Mouse (Mus musculus) forebrain, postnatal 0 days (tissue): Measurements from ENCODE around the gene Slc9a5. TPM values are rescaled to one million over a fixed set of nuclear protein-coding genes. Genes with fewer than 3 reads are reported as not detected.

Experiments
- ATAC-seq: fragments of 200-750 bp; cut with Nextera tagmentation; 2 replicates; pipeline ENCODE4 v1.8.0; 2017; ENCODE audit warnings: mild to moderate bottlenecking, moderate library complexity
- DNase-seq: peaks from one replicate; pipeline ENCODE4 v3.0.0-alpha.2; 2015
- H3K27ac ChIP-seq: fragments of 300-500 bp; sonication (generic); 2 replicates; pipeline ENCODE4 v1.5.1; 2014; ENCODE audit warnings: low read depth, mild to moderate bottlenecking, antibody characterized with exemption, low read length, moderate library complexity, mixed read lengths
- H3K27me3 ChIP-seq: fragments of 300-500 bp; sonication (generic); 2 replicates; pipeline ENCODE4 v1.6.1; 2014; ENCODE audit warnings: mild to moderate bottlenecking, low read length, mixed read lengths; ENCODE audit not compliant: insufficient read depth
- H3K36me3 ChIP-seq: fragments of 300-500 bp; sonication (generic); 2 replicates; pipeline ENCODE4 v1.6.1; 2014; ENCODE audit warnings: mild to moderate bottlenecking, moderate library complexity; ENCODE audit not compliant: insufficient read depth
- H3K4me1 ChIP-seq: fragments of 300-500 bp; sonication (generic); 2 replicates; pipeline ENCODE4 v1.6.1; 2014; ENCODE audit warnings: antibody characterized with exemption; ENCODE audit not compliant: insufficient read depth
- H3K4me2 ChIP-seq: fragments of 300-500 bp; sonication (generic); 2 replicates; pipeline ENCODE4 v1.6.1; 2014; ENCODE audit warnings: low read depth, mild to moderate bottlenecking, moderate library complexity
- H3K4me3 ChIP-seq: fragments of 300-500 bp; sonication (generic); 2 replicates; pipeline ENCODE4 v1.5.1; 2014; ENCODE audit warnings: low read depth, low read length, mixed read lengths
- H3K9ac ChIP-seq: fragments of 300-500 bp; sonication (generic); 2 replicates; pipeline ENCODE4 v1.6.1; 2014; ENCODE audit warnings: mild to moderate bottlenecking
- H3K9me3 ChIP-seq: fragments of 300-500 bp; sonication (generic); 2 replicates; pipeline ENCODE4 v1.6.1; 2016; ENCODE audit warnings: low read length
- CTCF ChIP-seq: sonication (generic); IDR thresholded peaks from 2 replicates; pipeline ENCODE4 v1.5.1; 2016; ENCODE audit warnings: antibody characterized with exemption, control low read depth, low read depth
- WGBS: fragments of 180-500 bp; shearing (Covaris S2); extraction: QIAGEN DNeasy Blood & Tissue Kit; methylation state at CpG from one replicate; pipeline ENCODE4 v1.1.7; 2014; 5-methylcytosine and 5-hydroxymethylcytosine counted together
- microRNA counts: library from miRNA; unstranded; fragments of <30 nt; microRNA quantifications from one replicate; lab custom pipeline; 2015
- microRNA-seq, 2 experiments: library from miRNA; unstranded; fragments of <30 nt; microRNA quantifications; one replicate each; pipeline ENCODE4; 2016
- polyA plus RNA-seq: library from polyadenylated mRNA; unstranded; fragments of >200 nt; fragmentation: Nextera tagmentation; extraction: Ambion mirVana; gene quantifications from 2 replicates; pipeline ENCODE4 v1.2.1, GENCODE M21; 2015
- total RNA-seq: library from RNA; depleted of rRNA; stranded (reverse); fragments of >200 nt; gene quantifications from 2 replicates; pipeline ENCODE4 v1.2.3, GENCODE M21; 2014; rRNA removed

The Slc9a5 gene
- total and polyA plus RNA-seq, 2 experiments from 2014 or later = 7.2 to 17.5 TPM

GRCm38 (mm10) chr8:105408331-105408730, 59.7 kb downstream of the Slc9a5 start:
- no peak overlapping the region for H3K9ac ChIP-seq
- H3K9me3 ChIP-seq = no peaks in the 10 kb centered on the region
- H3K4me2 ChIP-seq = no peak overlapping the region
- ATAC-seq (no peak), DNase-seq (no peak)
- H3K27me3 ChIP-seq = peaks cover 5% of the 10 kb centered on the region; the same call in 1 of the 2 replicates
- H3K27ac ChIP-seq = no peak overlapping the region
- 0 out of 2 replicates have a peak, but pooled peaks cover 3% of the 10 kb centered on the region for H3K4me1 ChIP-seq
- H3K36me3 ChIP-seq = no peaks in the 10 kb centered on the region
- no peak for TF ChIP-seq CTCF
- 61% methylated on average over 7 of the region's 7 CpGs for WGBS
- H3K4me3 ChIP-seq = no peak overlapping the region

- DNase-seq = no peak
- Histone ChIP-seq H3K4me3 (no peak overlapping the region), H3K4me2 (no peak overlapping the region), H3K9me3 (no peaks in the 10 kb centered on the region), H3K27me3 (peaks cover 5% of the 10 kb centered on the region), H3K27ac (no peak overlapping the region), H3K36me3 (no peaks in the 10 kb centered on the region), H3K4me1 (0 out of 2 replicates have a peak, but pooled peaks cover 3% of the 10 kb centered on the region), H3K9ac (no peak overlapping the region)
- no peak for TF ChIP-seq CTCF
- WGBS = 95% methylated on average over 6 of the region's 6 CpGs
- ATAC-seq = no peak
These were observed 61.3 kb downstream of the Slc9a5 start for GRCm38 (mm10) chr8:105409947-105410346.

GRCm38 (mm10) chr8:105413391-105413790, 64.7 kb downstream of the Slc9a5 start, which contains the start of the genes Kctd19 and Lrrc36:
Gene Kctd19 (minus strand): TSS chr8:105413502.
Gene Lrrc36 (plus strand): TSS chr8:105413571.
- peak within 1 kb of the TSS; percentile 18 for H3K4me3 ChIP-seq
- H3K4me1 ChIP-seq = no peaks in the 10 kb centered on the region
- WGBS = 3% methylated on average over 34 of the region's 34 CpGs
- H3K9me3 ChIP-seq = no peaks in the 10 kb centered on the region
- no peak within 1 kb of the TSS for H3K9ac ChIP-seq
- H3K27me3 ChIP-seq = peaks cover 5% of the 10 kb centered on the region
- peak; percentile 59 for ATAC-seq
- TF ChIP-seq CTCF = peak; percentile 31
- DNase-seq = no peak
- no peaks in the 10 kb centered on the region for H3K36me3 ChIP-seq
- H3K27ac ChIP-seq = no peak within 1 kb of the TSS
- peak within 1 kb of the TSS; percentile 44 for H3K4me2 ChIP-seq

GRCm38 (mm10) chr8:105418992-105419391, 70.3 kb downstream of the Slc9a5 start:
- Histone ChIP-seq H3K36me3 (no peaks in the 10 kb centered on the region), H3K4me2 (no peak overlapping the region), H3K4me1 (no peaks in the 10 kb centered on the region), H3K27me3 (no peaks in the 10 kb centered on the region), H3K9me3 (no peaks in the 10 kb centered on the region), H3K4me3 (no peak overlapping the region), H3K9ac (no peak overlapping the region), H3K27ac (no peak overlapping the region)
- no peak for TF ChIP-seq CTCF
- 74% methylated on average over 2 of the region's 2 CpGs for WGBS
- DNase-seq (no peak), ATAC-seq (no peak)

MicroRNA genes within 50 kb of the gene (microRNA counts, 519-probe panel; counts per million panel counts)
- microRNA mmu-miR-328 (lab: Ali Mortazavi, UCI) = 3,938 counts per million, percentile 44 among the panel's probes with 10 or more counts

Small RNA genes lying within 50 kb of the gene (microRNA-seq; reads per million reads assigned to microRNA genes)
- 0 reads per million in 2 experiments for gene Gm27320
- 524 to 717 reads per million in 2 experiments for gene Mir328

Other genes with a start within 250 kb of the Slc9a5 start
- gene Ces4a, start 217.0 kb upstream of the Slc9a5 start, total RNA-seq = 0.10 TPM in 1 of 2 replicates, not detected in the other
- gene Ces4a, start 217.0 kb upstream of the Slc9a5 start, polyA plus RNA-seq = 0.05 TPM in 1 of 2 replicates, not detected in the other
- 56.4 and 65.6 TPM in 2 replicates for gene Cbfb, start 178.2 kb upstream of the Slc9a5 start, total RNA-seq
- gene Cbfb, start 178.2 kb upstream of the Slc9a5 start, polyA plus RNA-seq = 23.5 and 29.9 TPM in 2 replicates
- 37.1 and 40.7 TPM in 2 replicates for gene D230025D16Rik, start 123.7 kb upstream of the Slc9a5 start, total RNA-seq
- gene D230025D16Rik, start 123.7 kb upstream of the Slc9a5 start, polyA plus RNA-seq = 22.0 and 25.5 TPM in 2 replicates
- 8.4 and 11.4 TPM in 2 replicates for gene B3gnt9, start 93.7 kb upstream of the Slc9a5 start, total RNA-seq
- 6.6 and 6.8 TPM in 2 replicates for gene B3gnt9, start 93.7 kb upstream of the Slc9a5 start, polyA plus RNA-seq
- gene Tradd, start 84.2 kb upstream of the Slc9a5 start, total RNA-seq = 14.7 and 23.9 TPM in 2 replicates
- gene Tradd, start 84.2 kb upstream of the Slc9a5 start, polyA plus RNA-seq = 14.0 and 20.9 TPM in 2 replicates
- 0.38 and 1.4 TPM in 2 replicates for gene Fbxl8, start 84.2 kb upstream of the Slc9a5 start, total RNA-seq
- 0.85 and 1.1 TPM in 2 replicates for gene Fbxl8, start 84.2 kb upstream of the Slc9a5 start, polyA plus RNA-seq
- 0.15 and 0.90 TPM in 2 replicates for gene Hsf4, start 79.0 kb upstream of the Slc9a5 start, total RNA-seq
- gene Hsf4, start 79.0 kb upstream of the Slc9a5 start, polyA plus RNA-seq = 0.30 and 0.44 TPM in 2 replicates
- 1.5 and 1.7 TPM in 2 replicates for gene Nol3, start 72.7 kb upstream of the Slc9a5 start, total RNA-seq
- gene Nol3, start 72.7 kb upstream of the Slc9a5 start, polyA plus RNA-seq = 3.0 and 4.3 TPM in 2 replicates
- gene 4931428F04Rik, start 59.0 kb upstream of the Slc9a5 start, total RNA-seq = 54.2 and 70.9 TPM in 2 replicates
- 124 and 146 TPM in 2 replicates for gene 4931428F04Rik, start 59.0 kb upstream of the Slc9a5 start, polyA plus RNA-seq
- 1.8 and 2.7 TPM in 2 replicates for gene Exoc3l, start 52.7 kb upstream of the Slc9a5 start, total RNA-seq
- 7.0 and 7.5 TPM in 2 replicates for gene Exoc3l, start 52.7 kb upstream of the Slc9a5 start, polyA plus RNA-seq
- gene E2f4, start 51.2 kb upstream of the Slc9a5 start, total RNA-seq = 26.2 and 36.7 TPM in 2 replicates
- gene E2f4, start 51.2 kb upstream of the Slc9a5 start, polyA plus RNA-seq = 30.6 and 31.6 TPM in 2 replicates
- gene Elmo3, start 43.2 kb upstream of the Slc9a5 start, total RNA-seq = 0.86 and 0.92 TPM in 2 replicates
- gene Elmo3, start 43.2 kb upstream of the Slc9a5 start, polyA plus RNA-seq = 0.54 and 1.1 TPM in 2 replicates
- 1.6 and 3.0 TPM in 2 replicates for gene Lrrc29, start 22.6 kb upstream of the Slc9a5 start, total RNA-seq
- gene Lrrc29, start 22.6 kb upstream of the Slc9a5 start, polyA plus RNA-seq = 1.8 and 2.1 TPM in 2 replicates
- 76.4 and 109 TPM in 2 replicates for gene Tmem208, start 22.5 kb upstream of the Slc9a5 start, total RNA-seq
- gene Tmem208, start 22.5 kb upstream of the Slc9a5 start, polyA plus RNA-seq = 126 and 140 TPM in 2 replicates
- 1.4 and 2.1 TPM in 2 replicates for gene Fhod1, start 890 bp upstream of the Slc9a5 start, total RNA-seq
- 0.15 and 0.30 TPM in 2 replicates for gene Fhod1, start 890 bp upstream of the Slc9a5 start, polyA plus RNA-seq
- 4.2 and 4.5 TPM in 2 replicates for gene Plekhg4, start 24.4 kb downstream of the Slc9a5 start, total RNA-seq
- gene Plekhg4, start 24.4 kb downstream of the Slc9a5 start, polyA plus RNA-seq = 0.70 and 0.77 TPM in 2 replicates
- 0.10 and 0.15 TPM in 2 replicates for gene Kctd19, start 64.7 kb downstream of the Slc9a5 start, total RNA-seq
- gene Kctd19, start 64.7 kb downstream of the Slc9a5 start, polyA plus RNA-seq = 0.16 and 0.19 TPM in 2 replicates
- 1.7 and 1.8 TPM in 2 replicates for gene Lrrc36, start 64.7 kb downstream of the Slc9a5 start, total RNA-seq
- 0.40 and 1.1 TPM in 2 replicates for gene Lrrc36, start 64.7 kb downstream of the Slc9a5 start, polyA plus RNA-seq
- 66.6 and 80.6 TPM in 2 replicates for gene Tppp3, start 122.7 kb downstream of the Slc9a5 start, total RNA-seq
- gene Tppp3, start 122.7 kb downstream of the Slc9a5 start, polyA plus RNA-seq = 74.6 and 106 TPM in 2 replicates
- 22.9 and 30.4 TPM in 2 replicates for gene Zdhhc1, start 148.1 kb downstream of the Slc9a5 start, total RNA-seq
- gene Zdhhc1, start 148.1 kb downstream of the Slc9a5 start, polyA plus RNA-seq = 16.2 and 22.7 TPM in 2 replicates
- gene Hsd11b2, start 169.9 kb downstream of the Slc9a5 start, total RNA-seq = 0.38 and 0.52 TPM in 2 replicates
- gene Hsd11b2, start 169.9 kb downstream of the Slc9a5 start, polyA plus RNA-seq = 1.3 and 2.6 TPM in 2 replicates
- gene Atp6v0d1, start 217.2 kb downstream of the Slc9a5 start, total RNA-seq = 179 TPM in 2 replicates
- gene Atp6v0d1, start 217.2 kb downstream of the Slc9a5 start, polyA plus RNA-seq = 251 and 275 TPM in 2 replicates